Mouse (Mus musculus) C2C12 (cell line): ENCODE measurements around the gene Ccl26.
"Not testable (repeated sequence)": the region's sequence is repeated elsewhere in the genome, so short reads cannot be mapped to it uniquely, and the experiment has no call there.

Source experiments
- CTCF ChIP-seq: IDR thresholded peaks from one replicate; pipeline ENCODE4 v1.5.1; 2011; ENCODE audit not compliant: control insufficient read depth, insufficient read depth, insufficient read length
- FOSL1 ChIP-seq: IDR thresholded peaks from one replicate; pipeline ENCODE4 v1.8.0; 2011; ENCODE audit warnings: mild to moderate bottlenecking, low read length; ENCODE audit not compliant: poor library complexity, insufficient read depth, severe bottlenecking
- MAX ChIP-seq: IDR thresholded peaks from one replicate; pipeline ENCODE4 v1.6.1; 2011; ENCODE audit warnings: mild to moderate bottlenecking, control low read depth
- MYOD1 ChIP-seq: IDR thresholded peaks from one replicate; pipeline ENCODE4 v1.6.1; 2011; ENCODE audit warnings: low read depth; ENCODE audit not compliant: control insufficient read depth, insufficient read length
- MYOG ChIP-seq: IDR thresholded peaks from one replicate; pipeline ENCODE4 v1.6.1; 2011; ENCODE audit not compliant: control insufficient read depth, insufficient read length; ENCODE audit errors: extremely low read depth
- USF1 ChIP-seq: IDR thresholded peaks from one replicate; pipeline ENCODE4 v1.6.1; 2011; ENCODE audit warnings: low read depth, mild to moderate bottlenecking, control low read depth, moderate library complexity

DNA sequence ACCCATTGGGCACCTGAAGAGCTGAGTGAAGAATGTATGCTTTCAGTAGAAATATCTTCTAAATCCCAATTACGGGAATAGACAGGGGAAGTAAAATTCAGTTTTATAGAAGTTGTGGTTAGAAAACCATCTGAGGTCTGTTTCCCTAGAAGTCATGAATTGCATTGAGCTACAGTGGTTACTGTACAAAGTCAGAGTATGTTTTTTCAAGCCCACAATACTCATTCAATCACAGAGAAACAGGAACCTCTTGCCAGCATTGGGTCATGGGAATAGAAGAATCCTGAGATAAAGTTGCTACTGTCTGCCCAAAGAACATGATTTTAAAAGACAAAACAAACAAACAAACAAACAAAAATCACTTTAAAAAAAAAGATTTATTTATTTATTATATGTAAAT lies 41.3 kb upstream of the Ccl26 start:
- not testable (repeated sequence) for TF ChIP-seq CTCF, MAX, USF1, MYOG, MYOD1, FOSL1
